Mouse (Mus musculus) liver, embryonic 14.5 days (tissue): ENCODE data around the gene Znrf3. TPM values are rescaled to one million over a fixed set of nuclear protein-coding genes. Genes with fewer than 3 reads are reported as not detected.
A peak's percentile ranks its signal among the peaks of the same experiment; 100 is the strongest.

Source experiments
- ATAC-seq: fragments of 200-750 bp; cut with Nextera tagmentation; 2 replicates; pipeline ENCODE4 v1.8.0; 2017; ENCODE audit warnings: moderate number of reproducible peaks, mild to moderate bottlenecking, moderate library complexity; ENCODE audit not compliant: insufficient read depth
- DNase-seq, 3 experiments: peaks; one replicate each; pipeline ENCODE4 v3.0.0-alpha.2; 2012 to 2013; ENCODE audit warnings: low read depth in 3 of 3, low spot score in 3 of 3
- H3K27ac ChIP-seq: fragments of 300-500 bp; sonication (generic); 2 replicates; pipeline ENCODE4 v1.5.1; 2014; ENCODE audit warnings: moderate library complexity, mild to moderate bottlenecking, control low read depth, inconsistent platforms
- H3K27me3 ChIP-seq: fragments of 300-500 bp; sonication (generic); 2 replicates; pipeline ENCODE4 v1.6.1; 2014; ENCODE audit warnings: mild to moderate bottlenecking, low read length, moderate library complexity; ENCODE audit not compliant: control insufficient read depth, insufficient read depth
- H3K36me3 ChIP-seq: fragments of 300-500 bp; sonication (generic); replicated peaks from 2 replicates; pipeline ENCODE4 v1.6.1; 2014; ENCODE audit warnings: low read depth; ENCODE audit not compliant: control insufficient read depth, insufficient read depth
- H3K4me1 ChIP-seq, 2 experiments: fragments of 200-500 bp in 1 of 2; fragments of 300-500 bp in 1 of 2; sonication (generic) in 1 of 2; replicated peaks; 2 replicates each; pipeline ENCODE4 v1.6.1; 2012 to 2014; ENCODE audit warnings: antibody characterized with exemption in 1 of 2, inconsistent platforms in 1 of 2, low read length in 1 of 2; ENCODE audit not compliant: control insufficient read depth in 2 of 2, insufficient read depth in 2 of 2
- H3K4me2 ChIP-seq: fragments of 300-500 bp; sonication (generic); 2 replicates; pipeline ENCODE4 v1.6.1; 2014; ENCODE audit warnings: low read depth, mild to moderate bottlenecking, control low read depth, moderate library complexity
- H3K4me3 ChIP-seq, 2 experiments: fragments of 200-500 bp in 1 of 2; fragments of 300-500 bp in 1 of 2; sonication (generic) in 1 of 2; 2 replicates each; pipeline ENCODE4 v1.5.1; 2012 to 2014; ENCODE audit warnings: low read depth in 2 of 2, low read length in 2 of 2, mild to moderate bottlenecking in 2 of 2, control low read depth in 1 of 2, inconsistent platforms in 1 of 2, moderate library complexity in 1 of 2; ENCODE audit not compliant: insufficient read depth in 1 of 2
- H3K9ac ChIP-seq: fragments of 300-500 bp; sonication (generic); replicated peaks from 2 replicates; pipeline ENCODE4 v1.6.1; 2014; ENCODE audit warnings: mild to moderate bottlenecking, control low read depth, moderate library complexity
- H3K9me3 ChIP-seq: fragments of 300-500 bp; sonication (generic); 2 replicates; pipeline ENCODE4 v1.6.1; 2016; ENCODE audit warnings: low read length, mixed read lengths; ENCODE audit not compliant: control insufficient read depth
- CTCF ChIP-seq: IDR thresholded peaks from 2 replicates; pipeline ENCODE4 v1.5.1; 2016; ENCODE audit warnings: antibody characterized with exemption, low read depth, control low read depth
- EP300 ChIP-seq: IDR thresholded peaks from 2 replicates; pipeline ENCODE4 v1.6.1; 2016; ENCODE audit warnings: antibody characterized with exemption, low read depth
- WGBS: fragments of 180-500 bp; shearing (Covaris S2); extraction: QIAGEN DNeasy Blood & Tissue Kit; methylation state at CpG from one replicate; pipeline ENCODE4 v1.1.7; 2014; ENCODE audit not compliant: insufficient replicate concordance; 5-methylcytosine and 5-hydroxymethylcytosine counted together
- polyA plus RNA-seq, 2 experiments: library from polyadenylated mRNA; depleted of rRNA in 1 of 2; stranded (reverse) in 1 of 2; unstranded in 1 of 2; fragments of >200 nt; fragmentation: Nextera tagmentation in 1 of 2; extraction: Ambion mirVana in 1 of 2; gene quantifications; 2 replicates each; pipeline versions ENCODE4 v1.2.1 to v1.2.3; 2012 to 2014

Znrf3 gene
- polyA plus RNA-seq, 2 experiments: 1.4 to 2.4 TPM

DNA sequence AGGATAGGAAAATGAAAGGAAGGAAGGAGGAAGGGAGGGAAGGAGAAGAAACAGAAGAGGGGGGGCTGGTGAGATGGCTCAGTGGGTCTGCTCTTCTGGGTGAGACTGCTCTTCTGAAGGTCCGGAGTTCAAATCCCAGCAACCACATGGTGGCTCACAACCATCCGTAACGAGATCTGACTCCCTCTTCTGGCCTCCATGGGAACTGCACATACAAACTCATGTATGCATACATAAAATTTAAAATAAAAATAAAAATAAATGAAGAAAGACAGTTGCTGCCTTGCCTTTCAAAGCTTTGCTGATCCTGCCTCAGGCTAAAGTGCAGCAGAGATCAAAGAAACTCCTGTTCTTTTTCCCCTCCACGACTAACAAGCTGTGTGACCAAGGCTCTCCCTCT lies 6.7 kb upstream of the Znrf3 start:
- no peaks in the 10 kb centered on the region for H3K9me3 ChIP-seq
- no peaks in the 10 kb centered on the region for H3K36me3 ChIP-seq
- peak; percentile 48 for TF ChIP-seq CTCF
- no peak for TF ChIP-seq EP300
- no peak overlapping the region for H3K4me2 ChIP-seq
- no peak for ATAC-seq
- H3K27me3 ChIP-seq: no peaks in the 10 kb centered on the region; the same call in 1 of the 2 replicates
- H3K4me1 ChIP-seq: peaks cover 0 to 7% of the 10 kb centered on the region in 2 experiments; a peak in 1 of 4 replicates
- no peak overlapping the region for H3K9ac ChIP-seq
- H3K4me3 ChIP-seq: no peak overlapping the region
- WGBS: 42% methylated on average over 4 of the region's 4 CpGs
- no peak for DNase-seq
- H3K27ac ChIP-seq: no peak overlapping the region

DNA sequence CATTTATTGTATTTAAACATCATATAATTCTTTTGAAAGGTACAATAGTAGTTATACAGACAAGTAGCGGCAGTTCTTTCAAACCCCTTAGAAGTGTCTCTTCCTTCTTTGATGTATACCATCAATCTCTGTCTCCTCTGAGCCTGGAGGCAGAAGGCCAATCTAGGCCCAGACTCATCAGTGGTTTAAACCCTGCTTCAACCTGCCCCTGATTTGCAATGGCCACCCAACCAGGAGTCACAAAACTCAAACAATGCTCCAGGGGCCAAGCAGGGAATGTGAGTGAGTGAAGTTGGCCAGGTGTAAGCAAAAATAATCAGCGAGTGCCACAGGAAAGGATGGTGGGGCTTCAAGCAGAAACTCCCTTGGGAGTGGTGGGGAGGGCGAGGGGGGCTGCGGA lies 6.1 kb upstream of the Znrf3 start:
- H3K27me3 ChIP-seq: no peaks in the 10 kb centered on the region; the same call in 1 of the 2 replicates

DNA sequence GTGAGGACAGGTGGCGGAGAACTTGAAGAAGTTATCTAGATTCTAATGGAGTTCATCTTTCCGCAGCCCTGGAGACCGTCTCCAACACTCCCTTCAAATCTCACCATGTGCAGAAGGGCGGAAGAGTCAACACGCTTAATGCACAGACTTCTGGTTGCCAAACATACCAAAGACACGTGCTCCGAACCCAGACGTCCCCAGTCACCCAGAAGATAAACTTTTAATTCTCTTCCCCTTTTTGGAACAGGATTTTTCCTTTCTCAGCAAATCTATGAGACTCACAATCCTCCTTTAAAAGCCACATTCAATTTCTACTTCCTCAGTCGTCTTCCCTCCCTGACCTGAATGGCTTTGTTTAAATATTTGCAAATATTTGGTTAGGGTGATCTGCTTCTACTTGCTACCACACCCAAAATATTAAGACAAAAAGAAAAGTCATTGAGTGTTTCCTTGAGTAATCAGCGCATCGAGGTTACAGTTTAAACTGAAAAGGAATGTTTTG lies 856 bp upstream of the Znrf3 start:
- peaks cover 9 to 16% of the 10 kb centered on the region in 2 experiments for H3K4me1 ChIP-seq
- H3K4me3 ChIP-seq: peak overlapping the region; percentile 65 to 76
- peak in 1 of 3 experiments; percentile 24 for DNase-seq

More for the DNA sequence above, 6.1 kb upstream of the Znrf3 start:
- TF ChIP-seq CTCF: no peak
- TF ChIP-seq EP300: no peak
- DNase-seq (no peak), ATAC-seq (no peak)
- H3K4me2 ChIP-seq: no peak overlapping the region
- WGBS: 72% methylated on average over 4 of the region's 4 CpGs
- peaks cover under 1 to 9% of the 10 kb centered on the region in 2 experiments; a peak in 2 of 4 replicates for H3K4me1 ChIP-seq
- no peak overlapping the region for H3K9ac ChIP-seq
- H3K27ac ChIP-seq: no peak overlapping the region
- H3K9me3 ChIP-seq: no peaks in the 10 kb centered on the region
- no peak overlapping the region for H3K4me3 ChIP-seq
- no peaks in the 10 kb centered on the region for H3K36me3 ChIP-seq

DNA sequence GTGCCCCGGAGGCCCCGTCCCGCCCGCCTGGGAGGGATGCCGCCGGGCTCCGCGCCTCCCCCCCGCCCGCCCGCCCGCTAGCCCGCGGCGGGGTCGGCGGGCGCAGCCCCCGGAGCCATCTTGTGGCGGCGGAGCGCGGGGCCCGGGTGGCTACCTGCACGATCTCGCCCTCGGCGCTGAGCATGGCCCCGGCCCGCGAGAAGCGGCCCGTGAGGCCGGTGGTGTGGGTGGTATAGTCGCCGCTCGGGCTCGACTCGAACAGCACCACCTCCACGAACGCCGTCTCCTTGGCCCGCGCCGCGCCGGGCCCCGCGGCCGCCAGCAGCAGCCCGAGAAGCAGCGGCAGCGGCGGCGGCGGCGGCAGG lies 431 bp downstream of the Znrf3 start:
- Histone ChIP-seq H3K27me3 (no peaks in the 10 kb centered on the region; the same call in 1 of the 2 replicates), H3K36me3 (no peaks in the 10 kb centered on the region), H3K4me1 (peaks cover 9 to 16% of the 10 kb centered on the region in 2 experiments), H3K27ac (no peak overlapping the region), H3K9ac (peak overlapping the region; percentile 66), H3K4me2 (peak overlapping the region; percentile 75), H3K4me3 (peak overlapping the region; percentile 65 to 70), H3K9me3 (no peaks in the 10 kb centered on the region)
- ATAC-seq (peak; percentile 11; the same call in 1 of the 2 replicates), DNase-seq (no peak)
- TF ChIP-seq EP300 (no peak), CTCF (no peak)
- 1% methylated on average over 39 of the region's 57 CpGs for WGBS

More for the DNA sequence above, 856 bp upstream of the Znrf3 start:
- Histone ChIP-seq H3K9ac (peak overlapping the region; percentile 64), H3K9me3 (no peaks in the 10 kb centered on the region), H3K27me3 (no peaks in the 10 kb centered on the region; the same call in 1 of the 2 replicates), H3K4me2 (peak overlapping the region; percentile 75), H3K36me3 (no peaks in the 10 kb centered on the region), H3K27ac (no peak overlapping the region)
- 15% methylated on average over 11 of the region's 11 CpGs for WGBS
- TF ChIP-seq EP300: no peak
- no peak for TF ChIP-seq CTCF
- peak; percentile 9 for ATAC-seq

DNA sequence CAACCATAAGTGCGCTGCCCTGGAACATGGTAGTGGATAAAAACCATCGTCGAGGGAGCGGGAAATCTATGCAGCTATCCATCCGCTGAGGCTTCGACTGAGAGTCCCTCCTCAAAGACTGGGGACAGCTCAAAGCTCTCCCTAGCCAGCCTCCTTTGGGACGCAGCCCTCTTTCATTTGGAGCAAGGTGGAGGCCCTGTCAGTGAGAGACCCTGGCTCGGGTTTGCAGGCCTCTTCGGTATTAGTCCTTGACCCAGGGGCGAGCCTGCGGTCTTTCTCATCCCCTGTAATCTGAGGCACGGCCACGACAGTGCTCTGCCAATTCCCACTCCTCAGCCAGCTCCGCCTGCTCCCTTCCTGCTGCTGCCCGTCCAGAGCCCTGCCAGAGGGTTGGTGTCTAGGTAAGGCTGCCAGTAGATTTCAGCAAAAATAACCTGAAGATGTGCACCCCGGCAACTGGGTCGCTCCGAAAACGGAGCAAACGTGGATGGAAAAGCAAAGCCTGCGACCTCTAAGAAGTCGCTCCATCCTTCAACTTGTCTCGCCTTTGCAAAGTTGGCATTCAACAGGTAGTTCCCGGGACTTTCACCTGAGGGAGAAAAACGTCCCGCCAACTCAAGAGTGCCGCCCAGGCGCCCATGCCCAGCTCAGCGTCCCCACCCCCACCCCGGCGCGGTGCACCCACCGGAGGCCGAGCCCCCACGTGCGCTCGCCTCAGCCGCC lies 975 bp downstream of the Znrf3 start:
- Histone ChIP-seq H3K36me3 (no peaks in the 10 kb centered on the region), H3K27ac (no peak overlapping the region), H3K4me2 (peak overlapping the region; percentile 75), H3K4me1 (peaks cover 9 to 16% of the 10 kb centered on the region in 2 experiments), H3K9me3 (no peaks in the 10 kb centered on the region), H3K27me3 (no peaks in the 10 kb centered on the region; the same call in 1 of the 2 replicates), H3K9ac (peak overlapping the region; percentile 66), H3K4me3 (peak overlapping the region; percentile 65 to 70)
- no peak for ATAC-seq
- WGBS: 2% methylated on average over 38 of the region's 38 CpGs
- TF ChIP-seq CTCF (no peak), EP300 (no peak)
- DNase-seq: no peak
